Mouse (Mus musculus) C2C12 (cell line): Measurements from ENCODE around the gene Sf3b4.

Experiments used
- CEBPB ChIP-seq: IDR thresholded peaks from one replicate; pipeline ENCODE4 v1.6.1; 2011; ENCODE audit warnings: low read depth, mild to moderate bottlenecking, control low read depth, moderate library complexity
- MAX ChIP-seq: IDR thresholded peaks from one replicate; pipeline ENCODE4 v1.6.1; 2011; ENCODE audit warnings: mild to moderate bottlenecking, control low read depth
- USF1 ChIP-seq: IDR thresholded peaks from one replicate; pipeline ENCODE4 v1.6.1; 2011; ENCODE audit warnings: low read depth, mild to moderate bottlenecking, control low read depth, moderate library complexity

GRCm38 (mm10) chr3:96160222-96160802 lies 11.8 kb upstream of the Sf3b4 start:
- TF ChIP-seq USF1: no peak
- no peak for TF ChIP-seq CEBPB
- no peak for TF ChIP-seq MAX
